In genomic region chr13:100492061-100492787, GRCm38 (mm10) we compare ENCODE assay signal across 7 mouse cellular contexts. TPM values are rescaled to one million over a fixed set of nuclear protein-coding genes. Genes with fewer than 3 reads are reported as not detected.
A peak's percentile ranks its signal among the peaks of the same experiment; 100 is the strongest.
DNase-seq lines count a peak whose midpoint lies in the region; ATAC-seq lines count a peak whose summit lies in the region.

Gene Gtf2h2 (minus strand): TSS chr13:100492579.

- peak within 1 kb of the TSS; percentile 95 for H3K9ac ChIP-seq in intestine, embryonic 16.5 days (ENCODE audit: low read depth, low read length)
- H3K9ac ChIP-seq in midbrain, embryonic 11.5 days (ENCODE audit: low read length), result peak within 1 kb of the TSS; percentile 89

- peak within 1 kb of the TSS; percentile 89 for H3K4me3 ChIP-seq in intestine, embryonic 16.5 days (ENCODE audit: low read length)
- peak within 1 kb of the TSS; percentile 87 for H3K4me3 ChIP-seq in midbrain, embryonic 11.5 days (ENCODE audit: low read depth, low read length)

- no peaks in the 10 kb centered on the region for H3K36me3 ChIP-seq in intestine, embryonic 16.5 days (ENCODE audit: control insufficient read depth, insufficient read depth, low read length)
- no peaks in the 10 kb centered on the region for H3K36me3 ChIP-seq in midbrain, embryonic 11.5 days (ENCODE audit: control insufficient read depth, insufficient read depth, low read length)

- peaks cover 12% of the 10 kb centered on the region; the same call in 1 of the 2 replicates for H3K4me1 ChIP-seq in intestine, embryonic 16.5 days (ENCODE audit: control insufficient read depth, insufficient read depth, low read length)
- no peaks in the 10 kb centered on the region; the same call in 1 of the 2 replicates for H3K4me1 ChIP-seq in midbrain, embryonic 11.5 days (ENCODE audit: control insufficient read depth, insufficient read depth, low read length)

- peak; percentile 86 for ATAC-seq in intestine, embryonic 16.5 days
- ATAC-seq in midbrain, embryonic 11.5 days (ENCODE audit: low FRiP score), result peak; percentile 90

- DNase-seq in adrenal gland, adult 2 months, result peak; percentile 88
- DNase-seq in embryo, embryonic 11.5 days (ENCODE audit: low read depth, low spot score), result peak; percentile 74
- peak; percentile 69 to 87 for DNase-seq in gastrocnemius, postnatal 4 days (ENCODE audit: low spot score in 2 of 2)
- peak; percentile 84 to 89 for DNase-seq in left cerebral cortex, postnatal 36 days (ENCODE audit: low spot score in 2 of 2)
- DNase-seq in midbrain, embryonic 11.5 days (ENCODE audit: low spot score, missing footprints), result peak; percentile 99
- peak; percentile 62 for DNase-seq in skeletal muscle tissue, adult 2 months (ENCODE audit: low read depth, low spot score)

- under 1% methylated on average over 50 of the region's 51 CpGs for WGBS in intestine, embryonic 16.5 days
- under 1% methylated on average over 48 of the region's 51 CpGs for WGBS in midbrain, embryonic 11.5 days

- H3K27ac ChIP-seq in intestine, embryonic 16.5 days (ENCODE audit: low read length), result peak within 1 kb of the TSS; percentile 90
- H3K27ac ChIP-seq in midbrain, embryonic 11.5 days (ENCODE audit: low read depth, low read length), result peak within 1 kb of the TSS; percentile 74

- intact Hi-C loops in left cerebral cortex, postnatal 36 days (cut with DNase I), result loop anchor here (5.0 kb wide), 2 partner anchors 125 to 160 kb away; partner anchors contain the start of genes Ak6, Marveld2, Rad17 and Taf9

- no peaks in the 10 kb centered on the region for H3K27me3 ChIP-seq in intestine, embryonic 16.5 days (replicated peaks; ENCODE audit: control insufficient read depth, insufficient read depth, low read length)
- no peaks in the 10 kb centered on the region for H3K27me3 ChIP-seq in midbrain, embryonic 11.5 days (ENCODE audit: control insufficient read depth, insufficient read depth, low read length)

- H3K4me2 ChIP-seq in intestine, embryonic 16.5 days (ENCODE audit: low read depth, low read length), result peak within 1 kb of the TSS; percentile 64
- peak within 1 kb of the TSS; percentile 56 for H3K4me2 ChIP-seq in midbrain, embryonic 11.5 days

- H3K9me3 ChIP-seq in intestine, embryonic 16.5 days (ENCODE audit: control insufficient read depth, low read length), result no peaks in the 10 kb centered on the region
- H3K9me3 ChIP-seq in midbrain, embryonic 11.5 days (ENCODE audit: control insufficient read depth, low read length), result no peaks in the 10 kb centered on the region

RNA-seq across cellular contexts. Expression of gene Gtf2h2, which starts in this region (rescaled TPM):
- 10 to 100 TPM; 27.2 to 27.9 TPM for total RNA-seq in adrenal gland, adult 2 months (2021)
- polyA plus RNA-seq in adrenal gland, adult 2 months (2012; rRNA removed), result 13.9 and 17.1 TPM in 2 replicates
- total RNA-seq in gastrocnemius, postnatal 4 days (2021), result 10 to 100 TPM; 26.4 to 27.9 TPM
- polyA plus RNA-seq in intestine, embryonic 16.5 days (2015; fragmentation: Nextera tagmentation; extraction: Ambion mirVana), result 70.9 and 84.0 TPM in 2 replicates
- 10 to 100 TPM; 34.0 to 43.0 TPM for total RNA-seq in left cerebral cortex, postnatal 36 days (2021)
- 85.4 and 86.2 TPM in 2 replicates for polyA plus RNA-seq in midbrain, embryonic 11.5 days (2014; fragmentation: Nextera tagmentation; extraction: Ambion mirVana)

Comparison
In these comparisons a context has a peak if more than half of its experiments do, and no peak if none do; other contexts are left out.
1. Peak in every context shown above with its lines: DNase-seq, ATAC-seq, H3K4me3 ChIP-seq and H3K27ac ChIP-seq.